Mouse (Mus musculus) heart, postnatal 25 days (tissue): ENCODE measurements around the gene Npcd. TPM values are rescaled to one million over a fixed set of nuclear protein-coding genes. Genes with fewer than 3 reads are reported as not detected.
A peak's percentile ranks its signal among the peaks of the same experiment; 100 is the strongest.

Source experiments
- DNase-seq: peaks from one replicate; pipeline ENCODE4 v3.0.0; 2022; ENCODE audit warnings: low spot score
- intact Hi-C: fragments of 180-260 bp; cut with DNase I; formaldehyde crosslinking; loops from one replicate; pipeline ENCODE4 v1.15.1; 2025
- total RNA-seq, 2 experiments: library from RNA; stranded (reverse); gene quantifications; 2 replicates each; pipeline ENCODE4 v1.2.3; 2021

Npcd gene
- total RNA-seq, 2 experiments from 2014 or later, result 0.26 TPM; not detected in 1

DNA sequence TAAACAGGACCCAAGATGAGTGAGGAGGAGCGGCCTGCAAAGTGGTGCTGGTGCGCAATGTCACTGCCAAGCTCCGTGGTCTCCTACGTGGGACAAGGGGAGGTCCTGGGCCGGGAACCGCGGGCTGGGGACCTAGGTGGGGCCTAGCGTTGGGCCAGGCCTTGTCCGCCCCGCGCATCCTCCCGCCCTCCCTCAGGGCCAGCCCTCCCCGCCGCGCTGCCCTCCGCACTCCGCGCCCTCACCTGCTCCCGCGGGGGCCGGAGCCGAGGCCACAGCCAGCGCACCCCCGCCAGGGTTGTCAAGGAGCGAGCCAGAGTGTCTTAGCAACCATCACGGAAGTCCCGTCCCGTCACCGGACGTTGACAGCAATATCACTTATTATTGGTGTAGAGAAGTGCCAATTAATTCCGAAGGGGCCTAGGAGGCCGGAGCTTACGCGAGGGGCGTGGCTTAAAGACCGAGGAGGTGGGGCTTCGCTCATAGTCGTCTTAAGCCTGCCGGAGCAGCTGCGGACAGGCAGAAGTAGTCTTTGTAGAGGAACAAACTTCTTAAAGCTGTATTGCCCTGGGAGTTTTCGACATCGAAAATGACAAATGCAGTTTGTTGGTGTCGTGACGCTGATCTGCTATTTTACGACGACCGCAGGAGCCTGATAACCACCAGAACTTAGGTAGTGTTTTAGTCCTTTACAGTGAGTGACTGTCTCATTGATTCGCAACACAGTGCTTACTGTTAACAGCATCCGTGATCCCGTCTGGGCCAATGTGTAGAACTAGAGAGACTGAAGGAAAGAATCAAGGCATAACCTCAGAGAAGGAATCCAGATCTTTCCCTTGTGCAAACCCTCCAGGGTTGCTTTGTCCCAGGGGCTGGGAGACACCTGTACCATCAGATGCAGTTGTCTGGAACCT is 59.7 kb downstream of the Npcd start:
- DNase-seq, result peak; percentile 95
- intact Hi-C loops, result no loop called here

GRCm38 (mm10) chr15:79770629-79771240 is 63.3 kb downstream of the Npcd start:
- intact Hi-C loops, result no loop called here
- DNase-seq, result no peak

GRCm38 (mm10) chr15:79768302-79768701 is 65.7 kb downstream of the Npcd start:
- DNase-seq, result no peak
- intact Hi-C loops, result loop anchor here (10.0 kb wide), 1 partner anchor 316 kb away; no protein-coding TSS in a partner anchor

DNA sequence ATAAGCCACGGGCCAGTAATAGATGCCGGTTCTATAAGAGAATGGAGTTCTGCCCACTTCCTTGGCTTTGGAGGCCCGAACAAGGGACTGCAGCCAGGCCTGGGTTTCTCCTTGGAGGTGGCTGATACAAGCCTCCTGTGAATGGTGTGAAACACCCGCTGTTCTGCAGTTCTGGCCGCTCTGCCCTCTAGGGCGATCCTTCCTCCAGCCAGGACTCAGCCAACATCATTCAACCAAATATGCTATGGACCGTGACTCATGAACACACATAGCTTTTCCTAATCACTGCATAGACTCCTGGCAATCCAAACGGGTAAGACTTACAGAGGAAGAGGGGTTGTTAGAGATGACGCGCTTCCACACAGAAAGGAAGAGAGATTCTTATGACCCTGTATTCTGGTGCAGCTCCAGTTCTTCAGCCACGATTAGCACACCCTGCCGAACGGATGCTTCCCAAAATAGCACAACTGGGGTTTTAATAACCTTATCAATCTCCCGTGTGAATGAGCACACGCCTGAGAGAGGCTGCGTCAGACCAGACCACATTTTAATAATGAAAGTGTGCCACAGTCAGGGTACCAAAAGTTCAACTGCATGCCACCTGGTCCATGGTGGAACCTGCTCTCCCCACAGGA is 66.6 kb downstream of the Npcd start:
- DNase-seq, result no peak

GRCm38 (mm10) chr15:79766586-79767071 is 67.4 kb downstream of the Npcd start:
- no peak for DNase-seq
- intact Hi-C loops, result loop anchor here (10.0 kb wide), 1 partner anchor 318 kb away; no protein-coding TSS in a partner anchor

More for the DNA sequence above, 66.6 kb downstream of the Npcd start:
- intact Hi-C loops, result loop anchor here (10.0 kb wide), 1 partner anchor 317 kb away; no protein-coding TSS in a partner anchor

- no peak for DNase-seq
- intact Hi-C loops, result loop anchor here (10.0 kb wide), 1 partner anchor 319 kb away; no protein-coding TSS in a partner anchor
Measured at GRCm38 (mm10) chr15:79766168-79766567, 67.9 kb downstream of the Npcd start.

DNA sequence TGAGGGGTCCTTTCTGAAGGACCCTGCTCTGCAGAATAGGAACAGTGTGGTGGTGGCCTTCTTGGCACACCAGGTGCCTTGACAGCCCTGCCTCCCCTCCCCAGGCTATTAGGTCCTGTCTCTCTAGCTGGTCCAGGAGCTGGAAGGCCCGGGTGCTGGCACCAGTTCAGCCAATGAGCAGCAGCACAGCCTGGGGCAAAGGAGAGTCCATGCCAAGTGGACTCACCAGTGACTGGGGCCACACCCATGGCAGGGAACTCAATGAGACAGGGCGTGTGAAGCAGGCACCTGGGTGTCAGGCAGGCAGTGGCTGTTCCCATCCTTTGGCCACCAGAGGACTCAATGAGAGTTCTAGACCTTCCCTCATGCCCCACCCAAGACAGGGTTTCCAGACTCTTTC is 68.7 kb downstream of the Npcd start:
- no peak for DNase-seq
- intact Hi-C loops, result loop anchor here (10.0 kb wide), 1 partner anchor 319 kb away; no protein-coding TSS in a partner anchor

DNA sequence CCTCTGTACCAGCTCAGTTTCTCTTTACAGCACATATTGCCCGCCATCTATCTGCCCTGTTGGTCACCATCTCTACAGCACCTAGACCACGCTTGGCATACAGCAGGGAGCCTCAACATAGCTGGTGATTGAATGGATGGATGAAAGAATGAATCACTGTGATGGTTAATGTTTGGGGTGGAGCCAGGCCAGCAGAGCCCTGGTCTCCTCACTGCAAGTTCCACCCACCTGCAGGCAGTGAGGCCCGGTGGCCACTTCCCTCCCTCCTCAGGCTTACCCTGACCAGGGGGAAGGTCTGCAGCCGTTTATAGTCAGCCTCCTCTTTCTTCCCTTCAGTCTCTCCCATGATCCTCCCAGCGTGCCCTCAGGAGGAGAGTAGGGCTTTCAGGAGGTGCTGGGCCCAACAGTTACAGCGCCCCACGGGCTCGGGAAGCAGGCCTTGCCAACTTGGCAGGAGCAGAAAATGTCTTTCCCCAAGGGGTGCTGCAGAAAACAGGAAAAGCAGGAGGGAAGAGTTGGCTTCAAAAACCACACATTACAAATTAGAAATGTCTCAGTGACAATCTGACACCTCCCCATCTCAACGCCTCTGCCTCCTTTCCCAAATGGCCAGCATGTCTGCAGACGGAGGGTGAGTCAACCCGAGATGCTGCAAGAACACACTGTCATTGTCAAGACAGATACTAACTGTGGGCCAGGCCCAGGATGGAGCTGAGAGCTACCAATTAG is 69.3 kb downstream of the Npcd start:
- intact Hi-C loops, result loop anchor here (10.0 kb wide), 1 partner anchor 320 kb away; no protein-coding TSS in a partner anchor
- DNase-seq, result no peak

DNA sequence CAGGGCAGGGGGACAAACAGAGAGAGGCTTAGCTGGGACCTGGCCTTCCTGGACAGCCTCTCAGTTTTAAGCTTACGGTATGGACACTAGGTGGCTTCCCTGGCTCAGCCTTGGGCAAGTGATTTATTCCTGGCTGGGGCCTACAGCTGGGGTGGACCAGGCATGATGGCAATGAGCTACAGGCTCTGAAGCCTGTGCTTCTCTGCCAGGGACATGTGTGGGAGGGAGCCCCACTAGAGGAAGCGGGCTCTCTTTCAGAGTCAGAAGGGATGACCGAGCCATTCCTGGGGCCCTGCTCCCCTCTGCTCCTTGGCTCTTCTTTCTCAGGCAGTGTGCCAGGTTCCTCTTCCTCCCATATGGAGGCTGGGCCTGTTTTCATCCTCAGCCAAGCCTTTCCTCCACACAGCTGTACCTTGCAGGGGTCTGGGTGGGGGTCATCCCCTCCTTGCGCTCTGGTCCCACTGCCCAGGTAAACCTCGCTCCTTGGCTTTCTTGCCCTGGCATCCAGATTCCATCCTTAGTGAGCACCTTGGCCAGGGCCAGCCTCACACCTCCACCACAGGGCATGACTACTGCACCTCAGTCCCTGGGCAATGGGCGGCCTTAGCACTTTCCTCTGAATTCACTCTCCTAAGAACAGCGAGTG is 70.3 kb downstream of the Npcd start:
- intact Hi-C loops, result loop anchor here (10.0 kb wide), 1 partner anchor 321 kb away; no protein-coding TSS in a partner anchor
- no peak for DNase-seq

DNA sequence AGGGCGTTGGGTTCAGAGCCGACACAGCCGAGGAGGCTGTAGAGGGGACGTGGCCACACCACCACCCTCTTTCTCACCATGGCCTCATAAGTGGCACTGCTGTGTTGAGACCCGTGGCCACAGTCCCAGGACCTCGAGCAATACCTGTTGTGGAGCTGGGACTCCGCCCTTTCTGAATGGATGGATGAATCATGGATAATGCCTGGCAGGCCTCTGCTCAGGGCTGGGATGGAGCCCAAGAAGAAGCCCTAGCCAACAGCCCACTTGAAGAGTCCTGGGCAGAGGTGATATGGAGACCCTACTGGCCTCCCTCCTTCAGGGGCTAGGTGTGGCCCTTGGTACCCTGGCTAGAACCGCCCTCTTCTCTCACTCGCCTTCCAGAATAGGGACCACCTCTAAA is 71.0 kb downstream of the Npcd start:
- intact Hi-C loops, result loop anchor here (10.0 kb wide), 1 partner anchor 322 kb away; no protein-coding TSS in a partner anchor

GRCm38 (mm10) chr15:79760956-79761355 is 73.1 kb downstream of the Npcd start:
- intact Hi-C loops, result loop anchor here (10.0 kb wide), 1 partner anchor 324 kb away; no protein-coding TSS in a partner anchor

More for the DNA sequence above, 71.0 kb downstream of the Npcd start:
- DNase-seq, result no peak

DNA sequence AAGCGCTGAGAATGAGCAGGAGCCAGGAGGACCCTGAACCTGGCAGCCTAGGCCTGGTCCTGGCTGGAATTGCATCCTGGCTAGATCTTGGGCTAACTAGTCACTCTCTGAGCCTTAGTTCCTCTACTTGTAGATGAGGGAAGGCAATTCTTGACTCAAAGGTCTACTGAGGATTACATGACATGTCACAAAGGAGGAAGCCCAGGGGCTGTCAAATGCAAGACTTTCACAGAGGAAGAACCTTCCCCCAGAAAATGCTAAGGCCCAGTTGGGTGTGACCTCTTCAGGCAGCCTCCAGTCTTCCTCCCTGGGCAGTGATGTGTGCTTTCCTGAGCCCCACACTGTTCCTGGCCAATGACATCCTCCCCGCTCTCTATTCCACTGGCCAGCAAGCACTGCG is 76.9 kb downstream of the Npcd start:
- no peak for DNase-seq
- intact Hi-C loops, result no loop called here

More at GRCm38 (mm10) chr15:79760956-79761355, 73.1 kb downstream of the Npcd start:
- DNase-seq, result no peak

- DNase-seq, result no peak
- intact Hi-C loops, result loop anchor here (2.0 kb wide), 1 partner anchor 73 kb away; no protein-coding TSS in a partner anchor
Measured at GRCm38 (mm10) chr15:79755977-79756625, 77.9 kb downstream of the Npcd start.

DNA sequence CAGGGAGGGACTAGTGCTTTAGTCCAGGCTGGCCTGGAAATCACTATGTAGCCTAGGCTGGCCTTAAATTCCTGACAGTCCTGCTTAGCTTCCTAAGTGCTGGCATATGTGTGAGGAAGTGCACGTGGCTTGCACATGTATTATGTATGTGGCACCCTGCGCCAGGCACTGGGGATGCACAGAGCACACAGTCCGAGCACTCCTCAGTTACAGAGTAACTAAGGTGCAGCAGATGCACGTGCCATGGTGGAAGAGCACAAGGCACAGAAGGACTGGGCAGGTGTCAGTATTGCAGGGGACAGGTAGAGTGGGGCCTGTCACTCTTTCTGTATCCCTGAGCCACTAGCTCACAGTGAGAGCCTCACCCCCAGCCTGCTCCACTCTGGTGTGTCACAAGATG is 78.9 kb downstream of the Npcd start:
- intact Hi-C loops, result loop anchor here (2.0 kb wide), 1 partner anchor 74 kb away; no protein-coding TSS in a partner anchor
- no peak for DNase-seq

DNA sequence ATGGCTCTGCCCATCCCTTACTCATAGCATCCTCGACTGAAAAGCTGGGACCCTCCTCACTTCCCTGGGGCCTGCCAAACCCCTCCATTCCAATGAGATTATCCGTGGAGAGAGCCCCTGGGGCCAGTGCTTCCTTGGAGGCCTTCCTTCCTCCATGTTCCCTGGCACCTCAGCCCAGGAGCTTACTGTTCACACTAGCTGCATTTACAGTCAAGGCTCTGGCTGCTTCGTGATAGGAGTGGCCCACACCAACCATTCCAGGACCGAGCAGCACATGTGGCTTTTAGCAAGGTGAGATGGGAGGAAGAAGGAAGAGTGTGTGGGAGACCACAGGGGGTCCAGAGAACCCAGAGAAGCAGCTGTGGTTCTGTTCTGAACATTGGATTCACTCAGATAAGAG is 80.2 kb downstream of the Npcd start:
- DNase-seq, result no peak

GRCm38 (mm10) chr15:79753420-79753752 is 80.7 kb downstream of the Npcd start:
- intact Hi-C loops, result loop anchor here (5.0 kb wide), 1 partner anchor 139 kb away; the partner anchor contains the start of gene Apobec3
- DNase-seq, result no peak

More for the DNA sequence above, 80.2 kb downstream of the Npcd start:
- intact Hi-C loops, result loop anchor here (2.0 to 5.0 kb wide), 2 partner anchors 75 to 138 kb away; partner anchors contain the start of gene Apobec3

- peak; percentile 61 for DNase-seq
- intact Hi-C loops, result loop anchor here (5.0 kb wide), 1 partner anchor 139 kb away; the partner anchor contains the start of gene Apobec3
Measured at GRCm38 (mm10) chr15:79752742-79753419, 81.2 kb downstream of the Npcd start.
